Mouse (Mus musculus) limb, embryonic 11.5 days (tissue): ENCODE results near the gene Sln. TPM values are rescaled to one million over a fixed set of nuclear protein-coding genes. Genes with fewer than 3 reads are reported as not detected.

Experiments
- ATAC-seq: fragments of 200-750 bp; cut with Nextera tagmentation; 2 replicates; pipeline ENCODE4 v1.8.0; 2017; ENCODE audit warnings: low read depth; ENCODE audit not compliant: insufficient number of reproducible peaks, low FRiP score, low TSS enrichment
- DNase-seq: peaks from one replicate; pipeline ENCODE4 v3.0.0-alpha.2; 2015; ENCODE audit warnings: low spot score
- H3K27ac ChIP-seq: fragments of 300-500 bp; sonication (generic); replicated peaks from 2 replicates; pipeline ENCODE4 v1.5.1; 2014; ENCODE audit warnings: low read depth, mild to moderate bottlenecking, low read length
- H3K27me3 ChIP-seq: fragments of 300-500 bp; sonication (generic); 2 replicates; pipeline ENCODE4 v1.6.1; 2014; ENCODE audit warnings: mild to moderate bottlenecking, low read length, mixed read lengths; ENCODE audit not compliant: control insufficient read depth, insufficient read depth
- H3K36me3 ChIP-seq: fragments of 300-500 bp; sonication (generic); 2 replicates; pipeline ENCODE4 v1.6.1; 2014; ENCODE audit warnings: mild to moderate bottlenecking, low read length, moderate library complexity, mixed read lengths; ENCODE audit not compliant: control insufficient read depth, insufficient read depth
- H3K4me1 ChIP-seq: fragments of 300-500 bp; sonication (generic); 2 replicates; pipeline ENCODE4 v1.6.1; 2014; ENCODE audit warnings: low read length, mixed read lengths; ENCODE audit not compliant: control insufficient read depth, insufficient read depth
- H3K4me2 ChIP-seq: fragments of 300-500 bp; sonication (generic); 2 replicates; pipeline ENCODE4 v1.6.1; 2014; ENCODE audit warnings: low read depth, mild to moderate bottlenecking, moderate library complexity; ENCODE audit not compliant: severe bottlenecking
- H3K4me3 ChIP-seq: fragments of 300-500 bp; sonication (generic); 2 replicates; pipeline ENCODE4 v1.5.1; 2014; ENCODE audit warnings: low read depth, low read length
- H3K9ac ChIP-seq: fragments of 300-500 bp; sonication (generic); 2 replicates; pipeline ENCODE4 v1.6.1; 2014; ENCODE audit warnings: mild to moderate bottlenecking, low read length
- H3K9me3 ChIP-seq: fragments of 300-500 bp; sonication (generic); 2 replicates; pipeline ENCODE4 v1.6.1; 2016; ENCODE audit warnings: low read length; ENCODE audit not compliant: control insufficient read depth
- WGBS: fragments of 180-500 bp; shearing (Covaris S2); extraction: QIAGEN DNeasy Blood & Tissue Kit; methylation state at CpG from one replicate; pipeline ENCODE4 v1.1.7; 2014; 5-methylcytosine and 5-hydroxymethylcytosine counted together
- polyA plus RNA-seq: library from polyadenylated mRNA; unstranded; fragments of >200 nt; fragmentation: Nextera tagmentation; extraction: Ambion mirVana; gene quantifications from 2 replicates; pipeline ENCODE4 v1.2.1, GENCODE M21; 2014

Gene Sln
- 0.67 and 1.1 TPM in 2 replicates for polyA plus RNA-seq

- no peak within 1 kb of the TSS for H3K9ac ChIP-seq
- no peaks in the 10 kb centered on the region for H3K9me3 ChIP-seq
- ATAC-seq (no peak), DNase-seq (no peak)
- whole genome bisulfite sequencing: 88% methylated on average over 4 of the region's 4 CpGs
- no peak within 1 kb of the TSS for H3K27ac ChIP-seq
- no peak within 1 kb of the TSS for H3K4me2 ChIP-seq
- H3K4me1 ChIP-seq: no peaks in the 10 kb centered on the region
- H3K27me3 ChIP-seq: no peaks in the 10 kb centered on the region
- H3K4me3 ChIP-seq: no peak within 1 kb of the TSS
- no peaks in the 10 kb centered on the region for H3K36me3 ChIP-seq
Measured at GRCm38 (mm10) chr9:53849864-53850263, at the start of gene Sln. TSS of gene Sln (plus strand) at chr9:53850164.

DNA sequence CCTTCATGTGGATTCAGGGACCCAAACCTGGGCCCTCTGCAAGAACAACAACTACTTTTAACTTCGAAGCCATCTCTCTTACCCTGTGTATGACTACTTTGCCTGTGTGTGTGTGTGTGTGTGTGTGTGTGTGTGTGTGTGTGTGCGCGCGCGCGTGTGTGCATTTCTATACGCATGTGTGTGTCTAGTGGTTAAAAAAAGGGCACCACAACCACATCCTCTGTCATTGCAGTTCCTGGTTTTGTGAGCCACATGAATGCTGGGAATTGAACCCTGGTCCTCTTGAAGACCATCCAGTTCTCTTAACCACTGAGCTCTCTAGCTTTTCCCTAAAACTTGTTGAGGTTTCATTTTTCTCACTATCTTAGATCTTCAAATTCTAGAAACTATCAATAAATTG lies 47.0 kb upstream of the Sln start:
- ATAC-seq (no peak), DNase-seq (no peak)
- Histone ChIP-seq H3K4me3 (no peak overlapping the region), H3K27ac (no peak overlapping the region), H3K27me3 (no peaks in the 10 kb centered on the region), H3K9ac (no peak overlapping the region), H3K4me1 (no peaks in the 10 kb centered on the region), H3K36me3 (no peaks in the 10 kb centered on the region), H3K4me2 (no peak overlapping the region), H3K9me3 (no peaks in the 10 kb centered on the region)
- 96% methylated on average over 7 of the region's 7 CpGs for WGBS

DNA sequence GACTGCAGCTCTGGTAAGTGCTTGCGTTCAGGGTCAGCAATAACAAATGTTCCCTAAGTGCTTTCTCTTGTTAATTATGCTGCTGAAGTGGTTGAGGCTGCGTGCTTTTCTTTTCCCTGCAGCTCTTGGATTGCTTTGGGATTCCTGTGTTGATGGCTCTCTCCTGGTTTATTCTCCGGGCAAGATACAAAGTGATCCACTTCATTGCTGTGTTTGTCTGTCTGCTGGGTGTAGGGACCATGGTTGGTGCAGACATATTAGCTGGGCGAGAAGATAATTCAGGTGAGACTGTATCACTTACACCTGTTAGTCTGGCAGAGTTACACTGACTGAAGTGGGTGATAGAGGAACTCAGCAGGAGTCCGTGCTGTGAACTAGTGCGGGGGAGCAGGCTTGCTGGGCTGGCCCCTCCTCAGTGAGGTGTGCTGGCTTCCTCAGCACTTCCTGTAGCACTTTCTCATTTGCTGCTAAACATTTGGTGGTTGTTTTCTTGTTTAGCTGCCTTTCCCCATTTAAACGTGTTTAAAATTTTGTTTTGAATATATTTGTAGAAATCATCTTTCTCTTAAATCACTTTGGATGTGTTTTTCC lies 43.4 kb upstream of the Sln start:
- no peak for DNase-seq
- 18% methylated on average over 7 of the region's 7 CpGs for WGBS

GRCm38 (mm10) chr9:53813418-53813817 lies 36.5 kb upstream of the Sln start:
- Histone ChIP-seq H3K9me3 (no peaks in the 10 kb centered on the region), H3K9ac (no peak overlapping the region), H3K4me2 (no peak overlapping the region), H3K4me3 (no peak overlapping the region), H3K27ac (no peak overlapping the region), H3K36me3 (no peaks in the 10 kb centered on the region), H3K27me3 (no peaks in the 10 kb centered on the region), H3K4me1 (no peaks in the 10 kb centered on the region)
- DNase-seq (no peak), ATAC-seq (no peak)
- WGBS: 94% methylated on average over 6 of the region's 6 CpGs

More for the DNA sequence above, 43.4 kb upstream of the Sln start:
- H3K4me1 ChIP-seq: no peaks in the 10 kb centered on the region
- H3K36me3 ChIP-seq: no peaks in the 10 kb centered on the region
- H3K27ac ChIP-seq: no peak overlapping the region
- no peak overlapping the region for H3K4me3 ChIP-seq
- H3K9ac ChIP-seq: no peak overlapping the region
- no peaks in the 10 kb centered on the region for H3K27me3 ChIP-seq
- H3K9me3 ChIP-seq: no peaks in the 10 kb centered on the region
- no peak for ATAC-seq
- no peak overlapping the region for H3K4me2 ChIP-seq

DNA sequence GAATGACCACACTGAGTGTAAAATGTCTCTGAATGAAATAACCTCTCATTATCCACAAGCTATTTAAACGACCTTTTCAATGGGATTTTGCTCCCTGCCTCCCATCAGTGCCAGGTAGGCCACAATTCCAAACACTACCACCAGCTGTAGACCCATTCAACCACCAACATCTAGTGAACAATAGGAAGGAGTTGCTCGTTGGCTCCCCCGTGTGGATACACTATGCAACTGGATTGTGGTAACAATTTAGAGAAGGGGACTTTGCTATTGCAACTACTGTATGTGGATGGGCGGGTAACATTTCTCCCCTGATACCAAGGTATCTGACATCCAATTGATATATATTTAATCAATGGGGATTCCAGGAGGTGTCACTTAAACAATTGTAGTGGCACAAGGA lies 31.2 kb upstream of the Sln start:
- peak; percentile 62 for DNase-seq
- Histone ChIP-seq H3K27ac (no peak overlapping the region), H3K9ac (no peak overlapping the region), H3K4me2 (no peak overlapping the region), H3K36me3 (no peaks in the 10 kb centered on the region), H3K4me1 (no peaks in the 10 kb centered on the region), H3K9me3 (no peaks in the 10 kb centered on the region), H3K4me3 (no peak overlapping the region), H3K27me3 (no peaks in the 10 kb centered on the region)
- no peak for ATAC-seq
- WGBS: 41% methylated on average over 4 of the region's 4 CpGs

GRCm38 (mm10) chr9:53825318-53825717 lies 24.6 kb upstream of the Sln start:
- Histone ChIP-seq H3K4me2 (no peak overlapping the region), H3K27me3 (no peaks in the 10 kb centered on the region), H3K9ac (no peak overlapping the region), H3K27ac (no peak overlapping the region), H3K36me3 (no peaks in the 10 kb centered on the region), H3K4me3 (no peak overlapping the region), H3K9me3 (no peaks in the 10 kb centered on the region), H3K4me1 (no peaks in the 10 kb centered on the region)
- WGBS: 9% methylated on average over 9 of the region's 9 CpGs
- ATAC-seq (no peak), DNase-seq (peak; percentile 65)

- DNase-seq (peak; percentile 70), ATAC-seq (no peak)
- Histone ChIP-seq H3K4me3 (peak overlapping the region; percentile 29; the same call in 1 of the 2 replicates), H3K9ac (peak overlapping the region; percentile 45), H3K4me2 (peak overlapping the region; percentile 43), H3K4me1 (no peaks in the 10 kb centered on the region), H3K9me3 (no peaks in the 10 kb centered on the region), H3K36me3 (no peaks in the 10 kb centered on the region), H3K27ac (no peak overlapping the region), H3K27me3 (no peaks in the 10 kb centered on the region)
- WGBS: 22% methylated on average over 14 of the region's 14 CpGs
Measured at GRCm38 (mm10) chr9:53829081-53829865, 20.7 kb upstream of the Sln start.

- Histone ChIP-seq H3K27ac (no peak overlapping the region), H3K36me3 (no peaks in the 10 kb centered on the region), H3K4me2 (peak overlapping the region; percentile 43; the same call in 1 of the 2 replicates), H3K4me3 (peak overlapping the region; percentile 29; the same call in 1 of the 2 replicates), H3K9ac (no peak overlapping the region), H3K27me3 (no peaks in the 10 kb centered on the region), H3K9me3 (no peaks in the 10 kb centered on the region), H3K4me1 (no peaks in the 10 kb centered on the region)
- DNase-seq (no peak), ATAC-seq (no peak)
- 49% methylated on average over 2 of the region's 2 CpGs for WGBS
Measured at GRCm38 (mm10) chr9:53829866-53830209, 20.1 kb upstream of the Sln start.
